Mouse (Mus musculus) heart, postnatal 0 days (tissue): Measurements from ENCODE around the gene Gimap7.

ENCODE experiments used
- CTCF ChIP-seq: IDR thresholded peaks from 2 replicates; pipeline ENCODE4 v1.5.1; 2016; ENCODE audit warnings: antibody characterized with exemption, control low read depth, low read depth
- EP300 ChIP-seq: IDR thresholded peaks from 2 replicates; pipeline ENCODE4 v1.6.1; 2016; ENCODE audit warnings: antibody characterized with exemption, low read depth

GRCm38 (mm10) chr6:48669446-48669969, 48.9 kb upstream of the Gimap7 start:
- TF ChIP-seq EP300 (no peak), CTCF (no peak)
